Mouse (Mus musculus): ENCODE data around the gene Ugt8a.

DNA sequence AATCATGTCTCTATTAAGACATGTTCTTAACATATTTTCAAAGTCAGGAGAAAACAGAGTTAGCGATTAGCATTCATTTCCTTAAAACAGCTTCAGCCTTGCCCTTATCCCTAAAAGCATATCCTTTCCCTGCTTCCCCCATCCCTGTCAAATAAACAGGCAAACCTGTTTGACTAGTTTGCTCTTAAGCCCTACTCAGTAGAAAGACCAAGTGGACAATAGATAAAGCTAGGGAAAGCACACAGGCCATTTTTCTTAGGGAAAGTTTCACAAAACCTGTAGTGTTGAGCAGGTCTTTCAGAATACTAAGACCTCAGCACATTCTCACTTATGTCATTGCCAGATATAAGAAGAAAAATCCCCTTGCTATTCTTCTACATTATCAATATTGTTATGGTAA is 7.4 kb downstream of the Ugt8a start:
- TF ChIP-seq CTCF (IDR thresholded peaks at IDR 0.05; ENCODE audit: control insufficient read depth, insufficient read depth, insufficient replicate concordance, low read depth, low read length) (no peak), POLR2A (IDR thresholded peaks at IDR 0.05; ENCODE audit: control insufficient read depth, low read depth, low read length) (no peak)

Data from testis, adult 2 months (tissue).